ENCODE assay signal across 17 mouse cellular contexts in the genomic region with DNA sequence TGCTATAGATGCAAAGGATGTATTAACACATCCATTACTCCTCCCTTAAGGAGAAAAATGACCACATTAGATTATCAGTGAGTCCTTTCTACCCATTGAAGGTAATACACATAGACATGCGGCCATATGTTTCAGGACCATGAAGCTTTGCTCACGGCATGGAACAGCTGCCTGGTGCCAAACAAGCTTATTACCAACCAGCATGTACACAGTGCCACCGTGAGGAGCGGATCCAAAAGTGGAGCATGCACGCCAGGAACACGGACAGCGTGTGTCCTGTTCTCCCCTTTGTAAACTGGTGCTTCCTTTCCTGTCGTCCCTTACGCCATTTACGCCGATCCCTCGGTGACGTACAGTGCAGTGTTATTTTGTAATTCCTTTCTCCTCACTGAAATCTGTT.
DNase-seq lines count a peak whose midpoint lies in the region; ATAC-seq lines count a peak whose summit lies in the region.
"Had no signal": no experiment of that assay in that cellular context is flagged by ENCODE, and none has a peak within 500 bp of the region (broad histone marks: within the 10 kb centered on the region; RNA-seq: fewer than 3 reads in every experiment).

No protein-coding gene starts in this region.

- intact Hi-C loops in left cerebral cortex, postnatal 4 days (cut with DNase I), result no loop called here

- peak; percentile 92 for ATAC-seq in cerebellum, adult (ENCODE audit: insufficient number of reproducible peaks, low FRiP score, low TSS enrichment)
- ATAC-seq: CD4-positive, CD25-positive, alpha-beta regulatory T cell, adult 4 months; forebrain, embryonic 16.5 days had no signal

- DNase-seq in left cerebral cortex, postnatal 4 days, result peak; percentile 74
- no peak for DNase-seq in left cerebral cortex, adult 18-20 months (ENCODE audit: low spot score in 2 of 2)
- DNase-seq in cerebellum, adult 8-10 months, result peak; percentile 79
- DNase-seq in retina, postnatal 1 day, result peak; percentile 69
- DNase-seq in B cell, adult 2 months, result no peak
- DNase-seq in thymus, postnatal 10 days (ENCODE audit: low spot score in 2 of 2), result no peak
- DNase-seq: adrenal gland, adult 2 months; gastrocnemius, adult 2 months; heart, adult 18-20 months; kidney, adult 11 months; kidney, postnatal 14 days; layer of hippocampus, adult 9-11 months; lung, embryonic 14.5 days; lung, postnatal 4 days had no signal

Comparison
In these comparisons a context has a peak if more than half of its experiments do, and no peak if none do; other contexts are left out.
1. DNase-seq: peak in left cerebral cortex, postnatal 4 days (single experiment), cerebellum, adult 8-10 months (single experiment) and retina, postnatal 1 day (single experiment); none in left cerebral cortex, adult 18-20 months (0 of 2), B cell, adult 2 months (0 of 2) and thymus, postnatal 10 days (0 of 2).